Mouse (Mus musculus) liver, adult (tissue): ENCODE measurements around the gene Akap13.

ENCODE experiments used
- GATA4 ChIP-seq: IDR thresholded peaks from 2 replicates; pipeline ENCODE4 v1.6.1; 2014; ENCODE audit warnings: mild to moderate bottlenecking, low read length; ENCODE audit not compliant: insufficient replicate concordance

Akap13 gene

GRCm38 (mm10) chr7:75739075-75739725 is 283.9 kb downstream of the Akap13 start:
- TF ChIP-seq GATA4: no peak

GRCm38 (mm10) chr7:75744528-75744927 is 289.2 kb downstream of the Akap13 start:
- no peak for TF ChIP-seq GATA4

DNA sequence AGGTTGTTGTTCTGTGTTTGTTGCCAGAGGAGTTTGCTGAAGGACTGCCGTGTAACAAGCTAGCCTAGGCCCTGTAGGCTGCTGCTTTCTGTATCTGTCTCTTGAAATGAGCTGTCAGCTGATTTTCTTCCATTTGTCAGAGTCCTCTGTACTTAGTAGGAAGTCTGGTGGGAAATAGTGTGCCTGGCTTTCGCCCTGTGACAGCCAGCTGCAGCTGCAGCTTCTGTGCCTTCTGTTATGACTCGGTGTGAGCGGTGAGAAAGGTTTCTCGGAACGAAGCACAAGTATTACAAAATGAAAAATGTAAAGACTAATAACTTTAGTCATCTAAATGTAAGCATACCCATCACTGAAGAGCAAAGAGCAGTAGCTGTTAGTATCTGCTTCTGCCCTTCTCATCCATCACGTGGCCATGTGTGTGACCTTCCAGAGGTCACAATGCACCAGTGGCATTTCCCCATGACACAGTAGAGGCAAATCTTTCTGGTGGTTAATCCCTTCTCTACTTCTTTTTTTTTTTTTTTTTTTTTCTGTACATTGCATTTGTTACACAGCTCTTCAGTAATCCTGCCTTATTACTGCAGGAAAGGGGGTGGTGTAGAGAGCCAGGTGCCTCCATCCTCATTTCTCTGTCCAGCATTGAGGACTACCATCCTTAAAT is 289.8 kb downstream of the Akap13 start:
- TF ChIP-seq GATA4: no peak

GRCm38 (mm10) chr7:75750581-75750980 is 295.2 kb downstream of the Akap13 start:
- no peak for TF ChIP-seq GATA4

DNA sequence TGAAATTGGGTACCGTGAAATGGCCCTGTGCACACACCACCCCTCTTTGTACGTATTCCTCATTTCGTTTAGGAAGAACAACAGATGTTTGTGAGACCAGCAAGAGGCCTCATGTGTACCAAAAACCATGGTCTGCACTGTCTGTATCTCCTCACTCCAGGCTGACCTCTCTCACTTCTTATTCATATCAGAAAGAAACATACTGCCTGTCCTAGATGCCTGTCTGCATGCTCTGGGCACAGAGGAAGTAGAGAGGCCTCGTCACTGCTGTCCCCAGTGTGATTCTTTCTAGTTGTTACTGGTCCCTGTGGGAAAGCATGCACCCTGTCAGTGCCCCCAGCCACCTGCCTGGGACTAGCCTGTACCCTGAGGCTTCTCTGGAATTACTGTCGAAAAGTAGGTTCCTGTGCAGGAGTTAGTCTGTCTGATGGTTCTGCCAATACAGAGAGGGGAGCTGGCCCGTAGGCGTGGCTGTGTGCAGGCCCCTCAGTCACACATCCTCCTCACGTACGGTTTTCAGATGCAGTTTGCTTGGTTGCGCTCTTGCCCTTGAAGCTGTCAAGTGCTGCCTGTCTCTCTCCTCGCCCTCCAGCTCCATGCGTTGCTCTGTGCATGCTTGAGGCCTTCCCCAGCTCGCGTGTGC is 295.9 kb downstream of the Akap13 start:
- TF ChIP-seq GATA4: no peak

GRCm38 (mm10) chr7:75752442-75753191 is 297.3 kb downstream of the Akap13 start:
- TF ChIP-seq GATA4: no peak

- no peak for TF ChIP-seq GATA4
Observed at GRCm38 (mm10) chr7:75753192-75753783, 298.0 kb downstream of the Akap13 start.

- no peak for TF ChIP-seq GATA4
Observed at GRCm38 (mm10) chr7:75754587-75755499, 299.5 kb downstream of the Akap13 start.

DNA sequence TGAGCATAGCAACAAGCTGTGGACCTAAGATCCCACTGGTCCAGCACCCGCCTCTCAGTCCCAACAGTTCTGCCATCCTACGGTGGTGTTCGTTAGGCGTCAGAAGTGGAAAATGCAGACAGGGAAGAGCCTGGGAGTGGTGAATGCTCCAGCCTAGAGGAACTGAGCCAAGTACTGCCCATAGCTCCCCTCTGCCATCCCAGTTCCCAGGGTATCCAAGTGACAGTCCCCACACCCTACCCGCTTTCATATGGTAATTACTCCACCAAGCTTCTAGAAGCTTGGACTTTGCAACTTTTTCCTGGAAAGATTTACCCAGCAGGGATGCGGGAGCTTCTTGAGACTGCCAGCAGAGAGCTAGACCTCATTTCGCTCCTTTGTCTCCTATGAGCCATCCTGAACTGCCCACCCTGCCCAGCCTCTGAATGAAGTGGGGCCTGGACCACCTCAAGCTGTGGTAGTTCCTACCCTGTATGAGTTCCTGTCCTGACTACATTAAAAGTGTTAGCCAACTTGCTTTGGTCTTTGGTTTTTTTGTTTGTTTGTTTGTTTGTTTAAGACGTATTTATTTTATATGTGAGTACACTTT is 300.6 kb downstream of the Akap13 start:
- TF ChIP-seq GATA4: no peak

GRCm38 (mm10) chr7:75759992-75760514 is 304.7 kb downstream of the Akap13 start:
- TF ChIP-seq GATA4: no peak

DNA sequence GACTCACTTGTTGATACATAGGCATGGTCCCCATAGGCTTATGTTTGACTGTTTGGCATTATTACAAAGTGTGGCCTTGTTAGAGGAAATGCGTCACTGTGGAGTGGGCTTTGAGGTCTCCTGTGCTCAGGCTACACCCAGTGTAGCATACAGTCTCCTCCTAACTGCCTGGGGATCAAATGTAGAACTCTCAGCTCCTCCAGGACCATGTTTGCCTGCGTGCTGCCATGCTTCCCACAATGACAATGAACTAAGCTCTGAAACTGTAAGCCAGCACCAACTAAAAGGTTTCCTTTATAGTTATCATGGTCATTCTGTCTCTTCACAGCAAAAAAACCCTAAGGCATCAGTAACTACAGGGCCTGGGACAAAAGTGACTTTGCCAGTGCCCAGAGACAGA is 312.8 kb downstream of the Akap13 start:
- TF ChIP-seq GATA4: no peak

GRCm38 (mm10) chr7:75769909-75770308 is 314.6 kb downstream of the Akap13 start:
- no peak for TF ChIP-seq GATA4

DNA sequence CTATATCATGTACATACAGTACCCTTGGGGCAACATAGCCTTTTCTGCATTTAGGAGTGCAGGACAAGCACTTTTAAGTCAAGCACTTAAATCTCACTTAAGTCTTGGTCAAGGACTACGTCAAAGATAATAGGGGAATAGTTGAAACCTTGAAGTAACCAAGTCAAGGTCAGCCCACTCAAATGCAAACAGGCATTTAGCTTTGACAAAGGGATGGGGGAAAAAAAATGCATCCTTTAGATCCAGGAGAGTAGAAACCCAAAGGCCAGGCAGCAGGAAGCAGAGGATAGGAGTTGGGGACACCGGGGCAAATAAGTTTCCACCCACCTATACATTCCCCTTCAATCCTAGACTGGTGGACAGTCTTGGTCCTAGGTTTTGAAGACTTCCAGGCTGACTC is 322.7 kb downstream of the Akap13 start:
- no peak for TF ChIP-seq GATA4

DNA sequence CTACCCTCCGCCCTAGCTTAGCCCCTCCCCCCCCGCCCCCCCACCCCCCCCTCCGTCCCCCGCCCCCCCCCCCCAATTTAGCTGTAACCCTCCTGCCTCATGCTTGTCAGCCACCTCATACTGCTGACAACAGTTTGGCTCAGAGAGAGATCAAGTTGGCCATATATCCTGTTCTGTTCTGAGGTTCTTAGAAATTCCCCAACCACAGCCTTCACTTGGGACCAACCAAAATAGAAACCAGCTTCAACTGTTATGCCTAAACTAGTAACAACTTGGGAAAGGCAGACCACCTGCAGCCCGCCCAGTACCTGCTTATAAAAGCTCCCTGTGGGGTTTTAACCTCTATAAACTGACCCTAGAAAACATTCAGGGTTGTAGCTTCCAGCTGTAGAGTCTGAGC is 325.5 kb downstream of the Akap13 start:
- no peak for TF ChIP-seq GATA4
